Mouse (Mus musculus): ENCODE results near the gene Klhl33. TPM values are rescaled to one million over a fixed set of nuclear protein-coding genes. Genes with fewer than 3 reads are reported as not detected.
A peak's percentile ranks its signal among the peaks of the same experiment; 100 is the strongest.
"Not testable (repeated sequence)": the region's sequence is repeated elsewhere in the genome, so short reads cannot be mapped to it uniquely, and the experiment has no call there.

The Klhl33 gene
- total and polyA plus RNA-seq, 3 experiments, result 14.4 to 25.8 (median 22.3) TPM

- intact Hi-C loops (cut with DNase I), result loop anchor here (5.0 kb wide), 1 partner anchor 63 kb away; the partner anchor contains the start of genes Ccnb1ip1 and Parp2
- Histone ChIP-seq H3K9ac (ENCODE audit: low read depth, low read length) (peak within 1 kb of the TSS; percentile 82), H3K79me2 (replicated peaks; ENCODE audit: control insufficient read depth, insufficient read depth, low read length) (no peaks in the 10 kb centered on the region), H3K27ac (peak within 1 kb of the TSS; percentile 80), H3K4me1 (ENCODE audit: control insufficient read depth, insufficient read depth, low read length) (peaks cover 2% of the 10 kb centered on the region), H3K36me3 (ENCODE audit: control insufficient read depth, insufficient read depth, low read length) (no peaks in the 10 kb centered on the region; the same call in 1 of the 2 replicates), H3K27me3 (ENCODE audit: control insufficient read depth, insufficient read depth, low read length) (no peaks in the 10 kb centered on the region), H3K4me3 (peak within 1 kb of the TSS; percentile 66)
- DNase-seq, result peak; percentile 85 to 86
- WGBS, result 7% methylated on average over 32 of the region's 32 CpGs
- TF ChIP-seq EP300 (IDR thresholded peaks at IDR 0.05; ENCODE audit: insufficient read depth, low read depth, low read length), result 0 out of 2 replicates have a peak, but pooled peaks have one; percentile 12
- no peak for TF ChIP-seq CTCF (IDR thresholded peaks at IDR 0.05)
- TF ChIP-seq POLR2A (IDR thresholded peaks at IDR 0.05; ENCODE audit: insufficient read depth, low read depth, low read length), result peak; percentile 80
Measured at GRCm38 (mm10) chr14:50869889-50870804, 27.2 kb downstream of the Klhl33 start, which contains the start of gene Tep1. TSS of gene Tep1 (minus strand) at chr14:50870560.

DNA sequence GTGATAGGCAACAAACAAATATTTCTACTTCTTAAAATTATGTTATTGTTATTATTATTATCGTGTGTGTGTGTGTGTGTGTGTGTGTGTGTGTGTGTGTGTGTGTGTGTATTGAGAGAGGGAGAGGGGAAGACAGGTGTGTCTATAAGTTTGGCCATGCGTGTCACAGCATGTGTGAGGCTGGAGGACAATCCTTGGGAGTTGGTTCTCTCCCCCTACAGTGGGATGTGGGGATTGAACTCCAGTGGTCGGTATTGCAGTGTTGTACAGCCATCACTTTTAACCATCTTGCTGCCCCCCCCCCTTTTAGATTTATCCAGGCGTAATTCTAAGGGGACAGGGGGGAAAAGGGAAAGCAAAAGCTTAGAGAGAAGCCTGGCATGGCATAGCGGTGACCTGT lies 28.7 kb downstream of the Klhl33 start:
- intact Hi-C loops (cut with DNase I), result loop anchor here (5.0 kb wide), 1 partner anchor 61 kb away; the partner anchor contains the start of genes Ccnb1ip1 and Parp2
- peaks cover 2% of the 10 kb centered on the region for H3K4me1 ChIP-seq (ENCODE audit: control insufficient read depth, insufficient read depth, low read length)
- no peak overlapping the region for H3K27ac ChIP-seq
- H3K9ac ChIP-seq (ENCODE audit: low read depth, low read length), result no peak overlapping the region
- no peak for TF ChIP-seq CTCF (IDR thresholded peaks at IDR 0.05)
- no peaks in the 10 kb centered on the region for H3K27me3 ChIP-seq (ENCODE audit: control insufficient read depth, insufficient read depth, low read length)
- DNase-seq, result no peak
- 91% methylated on average over 4 of the region's 5 CpGs for WGBS
- no peak overlapping the region for H3K4me3 ChIP-seq
- H3K36me3 ChIP-seq (ENCODE audit: control insufficient read depth, insufficient read depth, low read length), result no peaks in the 10 kb centered on the region; the same call in 1 of the 2 replicates
- H3K79me2 ChIP-seq (replicated peaks; ENCODE audit: control insufficient read depth, insufficient read depth, low read length), result no peaks in the 10 kb centered on the region

GRCm38 (mm10) chr14:50868211-50868610 lies 29.1 kb downstream of the Klhl33 start:
- H3K27me3 ChIP-seq (ENCODE audit: control insufficient read depth, insufficient read depth, low read length), result no peaks in the 10 kb centered on the region
- no peak overlapping the region for H3K4me3 ChIP-seq
- intact Hi-C loops (cut with DNase I), result loop anchor here (5.0 kb wide), 1 partner anchor 61 kb away; the partner anchor contains the start of genes Ccnb1ip1 and Parp2
- no peak overlapping the region for H3K9ac ChIP-seq (ENCODE audit: low read depth, low read length)
- WGBS, result 75% methylated on average over 4 of the region's 4 CpGs
- H3K36me3 ChIP-seq (ENCODE audit: control insufficient read depth, insufficient read depth, low read length), result no peaks in the 10 kb centered on the region; the same call in 1 of the 2 replicates
- peaks cover 2% of the 10 kb centered on the region for H3K4me1 ChIP-seq (ENCODE audit: control insufficient read depth, insufficient read depth, low read length)
- no peak for TF ChIP-seq EP300 (IDR thresholded peaks at IDR 0.05; ENCODE audit: insufficient read depth, low read depth, low read length)
- no peak for TF ChIP-seq CTCF (IDR thresholded peaks at IDR 0.05)
- no peak for TF ChIP-seq POLR2A (IDR thresholded peaks at IDR 0.05; ENCODE audit: insufficient read depth, low read depth, low read length)
- DNase-seq, result no peak
- no peaks in the 10 kb centered on the region for H3K79me2 ChIP-seq (replicated peaks; ENCODE audit: control insufficient read depth, insufficient read depth, low read length)
- H3K27ac ChIP-seq, result no peak overlapping the region

- intact Hi-C loops (cut with DNase I), result loop anchor here (5.0 kb wide), 1 partner anchor 60 kb away; the partner anchor contains the start of genes Ccnb1ip1 and Parp2
- H3K4me3 ChIP-seq, result no peak overlapping the region
- H3K9ac ChIP-seq (ENCODE audit: low read depth, low read length), result no peak overlapping the region
- H3K27ac ChIP-seq, result no peak overlapping the region
- peaks cover 2% of the 10 kb centered on the region for H3K4me1 ChIP-seq (ENCODE audit: control insufficient read depth, insufficient read depth, low read length)
- no peak for DNase-seq
- TF ChIP-seq EP300 (IDR thresholded peaks at IDR 0.05; ENCODE audit: insufficient read depth, low read depth, low read length), result no peak
- WGBS, result 94% methylated on average over 3 of the region's 3 CpGs
- H3K27me3 ChIP-seq (ENCODE audit: control insufficient read depth, insufficient read depth, low read length), result no peaks in the 10 kb centered on the region
- no peaks in the 10 kb centered on the region for H3K79me2 ChIP-seq (replicated peaks; ENCODE audit: control insufficient read depth, insufficient read depth, low read length)
- no peaks in the 10 kb centered on the region; the same call in 1 of the 2 replicates for H3K36me3 ChIP-seq (ENCODE audit: control insufficient read depth, insufficient read depth, low read length)
Measured at GRCm38 (mm10) chr14:50866966-50867365, 30.3 kb downstream of the Klhl33 start.

GRCm38 (mm10) chr14:50865005-50865404 lies 32.3 kb downstream of the Klhl33 start:
- intact Hi-C loops (cut with DNase I), result loop anchor here (5.0 kb wide), 1 partner anchor 58 kb away; the partner anchor contains the start of genes Ccnb1ip1 and Parp2
- not testable (repeated sequence) for H3K27ac ChIP-seq

GRCm38 (mm10) chr14:50862641-50863040 lies 34.7 kb downstream of the Klhl33 start:
- no peak for TF ChIP-seq EP300 (IDR thresholded peaks at IDR 0.05; ENCODE audit: insufficient read depth, low read depth, low read length)
- no peak for TF ChIP-seq POLR2A (IDR thresholded peaks at IDR 0.05; ENCODE audit: insufficient read depth, low read depth, low read length)
- no peak for TF ChIP-seq CTCF (IDR thresholded peaks at IDR 0.05)
- 79% methylated on average over 10 of the region's 10 CpGs for WGBS
- H3K4me3 ChIP-seq, result no peak overlapping the region
- no peak overlapping the region for H3K9ac ChIP-seq (ENCODE audit: low read depth, low read length)
- H3K36me3 ChIP-seq (ENCODE audit: control insufficient read depth, insufficient read depth, low read length), result peaks cover 2% of the 10 kb centered on the region
- no peaks in the 10 kb centered on the region for H3K79me2 ChIP-seq (replicated peaks; ENCODE audit: control insufficient read depth, insufficient read depth, low read length)
- DNase-seq, result no peak
- H3K27me3 ChIP-seq (ENCODE audit: control insufficient read depth, insufficient read depth, low read length), result no peaks in the 10 kb centered on the region
- H3K4me1 ChIP-seq (ENCODE audit: control insufficient read depth, insufficient read depth, low read length), result no peaks in the 10 kb centered on the region
- intact Hi-C loops (cut with DNase I), result no loop called here
- H3K27ac ChIP-seq, result no peak overlapping the region

More at GRCm38 (mm10) chr14:50865005-50865404, 32.3 kb downstream of the Klhl33 start:
- H3K27me3 ChIP-seq (ENCODE audit: control insufficient read depth, insufficient read depth, low read length); H3K4me1 ChIP-seq (ENCODE audit: control insufficient read depth, insufficient read depth, low read length); DNase-seq; H3K79me2 ChIP-seq (replicated peaks; ENCODE audit: control insufficient read depth, insufficient read depth, low read length); H3K4me3 ChIP-seq; H3K9ac ChIP-seq (ENCODE audit: low read depth, low read length); H3K36me3 ChIP-seq (ENCODE audit: control insufficient read depth, insufficient read depth, low read length): not testable (repeated sequence)

All from heart, adult 2 months (tissue).